Mouse (Mus musculus): Measurements from ENCODE around the gene Hdgf. TPM values are rescaled to one million over a fixed set of nuclear protein-coding genes. Genes with fewer than 3 reads are reported as not detected.
A peak's percentile ranks its signal among the peaks of the same experiment; 100 is the strongest.
"Not testable (repeated sequence)": the region's sequence is repeated elsewhere in the genome, so short reads cannot be mapped to it uniquely, and the experiment has no call there.

The Hdgf gene
- 51.6 and 82.6 TPM in 2 replicates for polyA plus RNA-seq (2012; rRNA removed)

- peak within 1 kb of the TSS; percentile 97 for H3K4me3 ChIP-seq (replicated peaks; ENCODE audit: extremely low read depth, low read depth, low read length)
- peaks cover 17% of the 10 kb centered on the region for H3K4me1 ChIP-seq (ENCODE audit: control insufficient read depth, insufficient read depth, low read length)
- WGBS: under 1% methylated on average over 53 of the region's 57 CpGs
- TF ChIP-seq CTCF (IDR thresholded peaks at IDR 0.05; ENCODE audit: insufficient read depth, low read length) (no peak), POLR2A (IDR thresholded peaks at IDR 0.05; ENCODE audit: borderline replicate concordance, extremely low read depth, low read depth, low read length) (peak; percentile 51; the same call in 1 of the 2 replicates)
- DNase-seq: peak; percentile 91
Observed at GRCm38 (mm10) chr3:87905880-87906485, at the start of gene Hdgf. Gene Hdgf, plus strand, starts transcription at chr3:87906321.

- no peak for DNase-seq
- TF ChIP-seq CTCF (IDR thresholded peaks at IDR 0.05; ENCODE audit: insufficient read depth, low read length) (no peak), POLR2A (IDR thresholded peaks at IDR 0.05; ENCODE audit: borderline replicate concordance, extremely low read depth, low read depth, low read length) (no peak)
- H3K4me1 ChIP-seq (ENCODE audit: control insufficient read depth, insufficient read depth, low read length): no peaks in the 10 kb centered on the region
- no peak overlapping the region for H3K4me3 ChIP-seq (replicated peaks; ENCODE audit: extremely low read depth, low read depth, low read length)
- WGBS: 91% methylated on average over 8 of the region's 8 CpGs
Observed at GRCm38 (mm10) chr3:87857666-87858065, 48.5 kb upstream of the Hdgf start.

GRCm38 (mm10) chr3:87859813-87860212, 46.3 kb upstream of the Hdgf start:
- DNase-seq: peak; percentile 41
- Histone ChIP-seq H3K4me3 (replicated peaks; ENCODE audit: extremely low read depth, low read depth, low read length) (no peak overlapping the region), H3K4me1 (ENCODE audit: control insufficient read depth, insufficient read depth, low read length) (no peaks in the 10 kb centered on the region)
- WGBS: 26% methylated on average over 3 of the region's 3 CpGs
- no peak for TF ChIP-seq POLR2A (IDR thresholded peaks at IDR 0.05; ENCODE audit: borderline replicate concordance, extremely low read depth, low read depth, low read length)
- peak; percentile 68 for TF ChIP-seq CTCF (IDR thresholded peaks at IDR 0.05; ENCODE audit: insufficient read depth, low read length)

- WGBS: 90% methylated on average over 4 of the region's 4 CpGs
- DNase-seq; H3K4me1 ChIP-seq (ENCODE audit: control insufficient read depth, insufficient read depth, low read length); H3K4me3 ChIP-seq (replicated peaks; ENCODE audit: extremely low read depth, low read depth, low read length): not testable (repeated sequence)
Observed at GRCm38 (mm10) chr3:87864111-87864510, 42.0 kb upstream of the Hdgf start.

DNA sequence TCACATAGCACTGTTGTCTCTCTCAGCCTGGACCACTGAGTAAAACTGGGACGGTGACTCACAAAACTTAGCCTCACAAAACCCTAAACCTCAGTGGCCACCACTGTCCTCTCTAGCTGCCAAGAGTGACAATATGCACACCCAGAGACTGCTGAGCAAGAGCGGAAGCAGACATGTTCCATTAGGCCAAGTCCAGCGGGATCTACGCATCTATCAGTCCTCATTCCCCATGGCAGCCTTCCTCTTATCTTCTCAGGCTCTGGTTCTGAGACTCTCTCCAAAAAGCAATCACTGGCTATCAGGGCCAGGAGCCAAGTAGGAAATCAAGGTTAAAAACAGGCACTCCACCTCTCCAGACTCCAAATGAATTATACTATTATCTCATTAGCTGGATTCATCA, 28.4 kb upstream of the Hdgf start:
- TF ChIP-seq POLR2A (IDR thresholded peaks at IDR 0.05; ENCODE audit: borderline replicate concordance, extremely low read depth, low read depth, low read length): no peak
- no peak for TF ChIP-seq CTCF (IDR thresholded peaks at IDR 0.05; ENCODE audit: insufficient read depth, low read length)
- Histone ChIP-seq H3K4me1 (ENCODE audit: control insufficient read depth, insufficient read depth, low read length) (no peaks in the 10 kb centered on the region; the same call in 1 of the 2 replicates), H3K4me3 (replicated peaks; ENCODE audit: extremely low read depth, low read depth, low read length) (no peak overlapping the region)
- 79% methylated on average over 4 of the region's 4 CpGs for WGBS
- no peak for DNase-seq

DNA sequence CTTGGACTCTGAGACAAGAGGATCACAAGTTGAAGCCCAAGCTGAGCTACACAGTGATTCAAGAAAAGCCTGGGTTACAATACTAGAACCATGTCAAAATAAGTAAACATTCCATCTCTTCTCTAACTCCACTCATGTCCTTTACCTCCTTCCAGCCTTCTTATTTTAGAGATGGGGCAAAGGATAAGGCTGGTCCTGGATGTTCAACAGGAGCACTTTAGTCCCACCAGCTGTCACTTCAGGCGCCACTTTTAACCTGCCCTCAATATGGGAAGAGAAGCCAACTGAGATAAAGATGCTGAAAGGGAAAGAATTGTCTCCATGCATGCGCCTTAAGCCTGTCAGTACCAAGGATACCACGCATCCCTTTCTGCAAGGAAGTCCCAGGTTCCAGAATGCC, 21.8 kb upstream of the Hdgf start:
- no peak for TF ChIP-seq POLR2A (IDR thresholded peaks at IDR 0.05; ENCODE audit: borderline replicate concordance, extremely low read depth, low read depth, low read length)
- TF ChIP-seq CTCF (IDR thresholded peaks at IDR 0.05; ENCODE audit: insufficient read depth, low read length): no peak
- H3K4me3 ChIP-seq (replicated peaks; ENCODE audit: extremely low read depth, low read depth, low read length): peak overlapping the region; percentile 85
- no peak for DNase-seq
- WGBS: 2% methylated on average over 3 of the region's 3 CpGs
- H3K4me1 ChIP-seq (ENCODE audit: control insufficient read depth, insufficient read depth, low read length): peaks cover 9% of the 10 kb centered on the region

DNA sequence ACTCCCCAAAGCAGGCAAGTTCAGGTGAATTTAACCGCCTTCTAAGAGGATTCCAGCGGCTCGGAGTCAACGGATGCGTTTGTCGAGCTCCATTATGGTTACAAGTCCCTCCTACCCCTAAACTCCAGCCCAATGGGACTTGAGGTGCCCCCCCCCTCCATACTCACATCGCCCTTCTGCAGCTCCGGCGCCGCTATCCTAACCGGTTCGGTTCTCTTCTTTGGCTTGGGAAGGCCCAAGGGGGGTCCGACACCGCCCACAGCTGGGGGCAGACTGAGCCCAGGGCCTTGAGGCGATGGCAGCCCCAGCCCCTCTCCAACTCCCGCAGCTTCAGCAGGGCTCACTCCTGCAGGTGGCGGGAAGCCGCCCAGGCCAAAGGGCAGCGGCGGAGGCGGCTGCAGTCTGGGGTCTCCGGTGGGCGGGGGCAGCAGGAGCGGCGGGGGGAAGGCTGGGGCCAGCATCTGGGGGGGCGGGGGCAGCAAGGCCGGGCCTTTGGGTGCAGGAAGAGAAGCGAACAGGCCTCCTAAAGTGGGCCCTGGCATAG, 21.3 kb upstream of the Hdgf start:
- TF ChIP-seq POLR2A (IDR thresholded peaks at IDR 0.05; ENCODE audit: borderline replicate concordance, extremely low read depth, low read depth, low read length) (no peak), CTCF (IDR thresholded peaks at IDR 0.05; ENCODE audit: insufficient read depth, low read length) (no peak)
- peaks cover 9% of the 10 kb centered on the region for H3K4me1 ChIP-seq (ENCODE audit: control insufficient read depth, insufficient read depth, low read length)
- H3K4me3 ChIP-seq (replicated peaks; ENCODE audit: extremely low read depth, low read depth, low read length): peak overlapping the region; percentile 85
- under 1% methylated on average over 28 of the region's 28 CpGs for whole genome bisulfite sequencing
- DNase-seq: peak; percentile 20

DNA sequence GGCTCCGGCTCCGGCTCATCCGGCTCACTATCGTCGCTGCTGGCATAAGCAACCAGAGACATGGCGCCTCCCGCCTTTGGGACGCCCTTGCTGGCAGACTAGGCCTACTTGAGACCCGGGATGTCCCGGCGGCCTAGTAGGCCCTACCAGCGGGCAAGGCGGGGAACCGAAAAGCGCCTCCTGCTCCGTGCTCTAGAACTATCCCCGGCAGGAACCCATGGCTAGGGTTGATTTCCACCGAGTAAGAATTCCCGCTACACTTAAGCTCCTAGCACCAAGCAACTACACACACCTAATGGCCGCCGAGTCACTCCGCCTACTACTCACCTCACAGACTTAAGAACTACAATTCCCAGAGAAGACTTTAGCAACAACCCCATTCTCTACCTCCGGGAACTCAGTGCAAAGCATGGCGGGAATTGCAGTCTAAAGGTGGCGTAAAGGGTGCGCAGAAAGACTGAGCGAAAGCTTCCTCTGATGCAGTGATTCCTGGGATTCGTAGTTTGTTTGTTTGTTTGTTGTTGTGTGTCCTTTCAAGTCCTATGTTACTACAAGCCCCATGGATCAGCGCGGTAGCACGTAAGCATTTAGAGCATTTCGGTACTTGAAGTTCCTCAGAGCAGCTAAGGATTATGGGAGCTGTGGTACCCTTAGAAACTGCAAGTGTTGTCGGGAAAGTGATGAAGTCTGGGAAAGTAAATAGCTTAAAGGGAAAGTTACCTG, 20.7 kb upstream of the Hdgf start, which contains the start of gene Prcc:
Gene Prcc (minus strand): TSS at position 328 of the 723 bp plus-strand sequence.
- WGBS: under 1% methylated on average over 33 of the region's 33 CpGs
- H3K4me1 ChIP-seq (ENCODE audit: control insufficient read depth, insufficient read depth, low read length): peaks cover 9% of the 10 kb centered on the region
- peak within 1 kb of the TSS; percentile 85 for H3K4me3 ChIP-seq (replicated peaks; ENCODE audit: extremely low read depth, low read depth, low read length)
- peak; percentile 51; the same call in 1 of the 2 replicates for TF ChIP-seq POLR2A (IDR thresholded peaks at IDR 0.05; ENCODE audit: borderline replicate concordance, extremely low read depth, low read depth, low read length)
- no peak for TF ChIP-seq CTCF (IDR thresholded peaks at IDR 0.05; ENCODE audit: insufficient read depth, low read length)
- peak; percentile 85 for DNase-seq

- Histone ChIP-seq H3K4me3 (replicated peaks; ENCODE audit: extremely low read depth, low read depth, low read length) (peak overlapping the region; percentile 76), H3K4me1 (ENCODE audit: control insufficient read depth, insufficient read depth, low read length) (peaks cover 9% of the 10 kb centered on the region)
- no peak for TF ChIP-seq CTCF (IDR thresholded peaks at IDR 0.05; ENCODE audit: insufficient read depth, low read length)
- TF ChIP-seq POLR2A (IDR thresholded peaks at IDR 0.05; ENCODE audit: borderline replicate concordance, extremely low read depth, low read depth, low read length): no peak
- WGBS: 6% methylated on average over 10 of the region's 10 CpGs
- peak; percentile 60 for DNase-seq
Observed at GRCm38 (mm10) chr3:87886004-87886365, 20.1 kb upstream of the Hdgf start.

- Histone ChIP-seq H3K4me3 (replicated peaks; ENCODE audit: extremely low read depth, low read depth, low read length) (no peak overlapping the region), H3K4me1 (ENCODE audit: control insufficient read depth, insufficient read depth, low read length) (peaks cover 9% of the 10 kb centered on the region)
- no peak for DNase-seq
- WGBS: 85% methylated on average over 6 of the region's 6 CpGs
- TF ChIP-seq POLR2A (IDR thresholded peaks at IDR 0.05; ENCODE audit: borderline replicate concordance, extremely low read depth, low read depth, low read length): no peak
- TF ChIP-seq CTCF (IDR thresholded peaks at IDR 0.05; ENCODE audit: insufficient read depth, low read length): no peak
Observed at GRCm38 (mm10) chr3:87886416-87886815, 19.7 kb upstream of the Hdgf start.

DNA sequence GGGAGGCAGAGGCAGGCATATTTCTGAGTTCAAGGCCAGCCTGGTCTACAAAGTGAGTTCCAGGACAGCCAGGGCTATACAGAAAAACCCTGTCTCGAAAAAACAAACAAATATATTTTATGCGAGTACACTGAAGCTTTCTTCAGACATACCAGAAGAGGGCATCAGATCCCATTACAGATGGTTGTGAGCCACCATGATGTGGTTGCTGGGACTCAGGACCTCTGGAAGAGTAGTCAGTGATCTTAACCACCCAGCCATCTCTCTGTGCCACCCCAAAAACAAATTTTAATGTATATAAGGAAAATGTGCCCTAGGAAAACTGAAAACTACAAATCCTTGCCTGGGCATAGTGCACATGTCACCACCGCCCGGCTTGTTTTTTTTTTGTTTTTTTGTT, 18.7 kb upstream of the Hdgf start:
- not testable (repeated sequence) for H3K4me3 ChIP-seq (replicated peaks; ENCODE audit: extremely low read depth, low read depth, low read length); H3K4me1 ChIP-seq (ENCODE audit: control insufficient read depth, insufficient read depth, low read length); DNase-seq
- WGBS: 72% methylated on average over 4 of the region's 4 CpGs
